Mouse (Mus musculus) lung, adult 2 months (tissue): ENCODE results near the gene Asna1.
A peak's percentile ranks its signal among the peaks of the same experiment; 100 is the strongest.

ENCODE experiments used
- CTCF ChIP-seq: fragments of 200-500 bp; IDR thresholded peaks from 2 replicates; pipeline ENCODE4 v1.5.1; 2011; ENCODE audit warnings: mild to moderate bottlenecking, low read length, control low read depth; ENCODE audit not compliant: insufficient read depth
- POLR2A ChIP-seq: fragments of 200-500 bp; IDR thresholded peaks from 2 replicates; pipeline ENCODE4 v1.6.1; 2011; ENCODE audit warnings: low read depth, mild to moderate bottlenecking, control low read depth, low read length, borderline replicate concordance; ENCODE audit errors: extremely low read depth

GRCm38 (mm10) chr8:85013230-85013840 is 11.7 kb downstream of the Asna1 start:
- TF ChIP-seq POLR2A (no peak), CTCF (peak; percentile 63)
